Mouse (Mus musculus): ENCODE data around the gene Tnrc6c.

The Tnrc6c gene

DNA sequence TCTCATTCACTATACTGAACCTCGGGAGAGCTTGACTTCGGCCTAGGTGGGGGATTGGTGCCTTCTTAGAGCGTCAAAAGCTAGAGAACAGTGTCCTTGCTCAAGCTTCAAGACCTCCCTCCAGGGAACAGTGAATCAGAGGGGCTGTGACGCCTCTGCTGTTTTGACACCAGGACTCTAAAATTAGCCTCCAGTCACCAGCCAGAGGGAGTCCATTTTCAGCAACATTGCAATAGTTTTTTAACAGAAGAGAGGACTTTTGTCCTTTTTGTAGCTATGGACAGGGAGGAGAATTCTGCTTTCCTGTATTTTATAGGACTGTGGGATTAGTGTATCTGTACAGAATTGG is 76.4 kb downstream of the Tnrc6c start:
- no peak for DNase-seq

DNA sequence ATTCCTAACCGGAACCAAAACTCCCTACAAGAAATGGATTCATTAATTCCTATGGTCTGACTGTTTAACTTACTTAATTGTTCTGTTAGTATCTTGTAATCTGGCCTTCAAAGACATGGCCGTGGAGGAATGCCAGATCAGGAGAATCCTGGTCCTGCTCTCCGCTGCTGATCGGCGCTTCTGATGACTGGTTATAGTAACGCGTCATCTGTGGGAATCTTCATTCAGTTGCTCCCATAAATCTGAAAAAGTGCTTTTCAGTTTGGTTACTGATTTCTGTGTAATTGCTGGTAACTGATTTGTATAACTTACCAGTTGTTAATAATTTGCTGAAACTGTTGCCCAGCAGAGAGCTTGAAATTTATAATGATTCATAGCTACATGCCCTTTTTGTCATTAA is 77.4 kb downstream of the Tnrc6c start:
- DNase-seq = no peak

DNA sequence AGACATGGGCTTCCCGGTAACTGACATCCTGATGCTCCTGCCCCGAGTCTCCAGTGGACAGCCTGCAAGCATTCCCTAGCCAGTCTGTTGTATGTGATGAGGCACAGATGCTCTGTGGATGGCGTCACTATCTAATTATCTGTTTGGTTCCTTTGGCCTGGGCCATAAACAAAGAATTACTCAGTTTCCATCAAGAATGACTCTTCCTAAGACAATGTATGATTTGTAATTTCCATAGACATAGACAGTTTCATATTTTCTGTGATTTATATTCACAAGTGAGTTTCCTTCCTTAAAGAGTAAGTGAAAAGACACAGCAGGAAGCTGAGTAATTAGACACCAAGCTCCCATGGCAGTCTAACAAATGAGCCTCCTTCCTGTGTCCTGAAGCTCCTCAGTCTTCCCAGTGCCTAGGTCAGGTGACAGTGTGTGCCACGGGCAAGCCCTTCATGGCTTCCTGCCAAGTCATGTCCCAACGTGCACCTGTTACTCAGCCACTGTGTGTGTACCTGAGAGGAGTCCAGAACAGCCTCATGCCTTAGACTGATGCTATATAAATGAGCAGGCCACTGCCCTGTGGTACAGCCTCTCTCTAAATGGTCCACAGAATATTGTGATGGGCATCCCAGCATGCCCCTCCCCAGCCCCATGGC is 82.1 kb downstream of the Tnrc6c start:
- peak; percentile 49 to 62 for DNase-seq

DNA sequence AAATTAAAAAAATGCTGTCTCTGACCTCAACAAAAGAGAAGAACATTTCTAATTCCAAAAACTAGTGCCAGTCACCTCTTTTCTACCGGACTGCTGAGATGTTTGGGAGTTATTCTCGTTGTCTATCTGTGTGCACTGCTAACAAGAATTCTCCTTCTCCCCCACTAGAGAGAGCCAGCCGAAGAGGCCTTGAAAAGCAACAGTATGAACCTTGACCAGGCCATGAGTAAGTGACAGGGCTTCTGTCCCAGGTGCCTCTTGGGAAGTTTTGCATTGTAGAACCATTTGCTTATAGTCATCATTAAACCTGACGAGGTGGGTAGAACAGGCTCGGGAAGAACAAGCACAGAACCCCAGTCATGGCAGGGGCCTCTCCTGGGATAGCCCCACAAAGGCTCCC is 84.0 kb downstream of the Tnrc6c start:
- DNase-seq = no peak

DNA sequence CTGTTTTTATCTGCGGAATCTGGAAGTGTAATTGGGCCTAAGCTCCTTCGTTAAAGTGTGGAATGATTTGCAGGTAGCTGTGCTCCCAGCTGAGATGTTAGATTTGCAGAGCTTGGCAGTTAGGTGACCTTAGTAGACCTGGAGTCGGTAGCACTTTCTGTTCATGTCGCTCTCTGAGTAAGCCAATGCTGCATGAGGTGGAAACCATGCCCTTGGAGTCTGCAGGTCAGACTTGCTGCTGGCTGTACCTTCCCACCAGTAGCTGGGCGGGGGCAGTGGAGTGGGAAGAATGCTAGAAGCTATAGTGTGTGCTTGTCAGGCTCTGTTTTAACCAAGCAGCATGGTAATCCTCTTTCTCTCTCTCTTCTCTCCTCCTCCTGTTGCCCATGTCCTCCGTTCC is 87.0 kb downstream of the Tnrc6c start:
- no peak for DNase-seq

DNA sequence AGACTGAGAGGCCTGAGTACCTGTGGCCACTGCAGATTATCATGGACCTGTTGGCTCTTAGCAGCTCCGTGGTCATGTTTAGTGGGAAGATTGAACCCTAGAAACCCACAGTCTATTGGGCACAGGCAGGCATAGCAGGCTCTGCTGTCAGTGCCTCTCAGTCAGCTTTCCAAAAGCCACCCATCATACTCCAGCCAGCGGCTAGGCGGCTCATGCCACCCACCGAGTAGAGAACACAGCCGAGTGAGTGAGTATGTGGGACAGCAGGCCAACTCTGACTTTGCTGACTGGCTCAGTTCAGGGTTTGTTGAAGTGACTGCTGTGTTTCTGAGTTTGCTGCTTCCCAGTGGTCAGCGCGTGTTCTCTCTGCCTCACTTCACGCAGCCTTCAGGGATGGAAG is 88.2 kb downstream of the Tnrc6c start:
- DNase-seq = no peak

DNA sequence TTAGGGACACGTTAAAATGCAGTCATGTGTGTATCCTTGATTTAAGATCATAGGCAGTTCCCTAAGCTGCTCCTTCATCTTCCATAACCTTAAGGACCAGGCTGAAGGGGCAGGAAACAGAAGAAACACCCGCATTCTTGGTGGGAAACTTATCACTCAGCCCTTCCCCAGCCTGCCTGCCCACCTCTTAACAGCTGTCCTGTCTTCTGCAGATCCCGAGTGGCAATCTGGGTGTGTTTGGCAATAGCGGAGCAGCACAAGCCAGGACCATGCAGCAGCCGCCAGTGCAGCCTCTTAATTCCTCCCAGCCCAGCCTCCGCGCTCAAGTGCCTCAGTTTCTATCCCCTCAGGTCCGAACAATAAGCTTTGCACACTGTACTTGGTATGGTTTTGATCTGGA is 88.6 kb downstream of the Tnrc6c start:
- DNase-seq = no peak

DNA sequence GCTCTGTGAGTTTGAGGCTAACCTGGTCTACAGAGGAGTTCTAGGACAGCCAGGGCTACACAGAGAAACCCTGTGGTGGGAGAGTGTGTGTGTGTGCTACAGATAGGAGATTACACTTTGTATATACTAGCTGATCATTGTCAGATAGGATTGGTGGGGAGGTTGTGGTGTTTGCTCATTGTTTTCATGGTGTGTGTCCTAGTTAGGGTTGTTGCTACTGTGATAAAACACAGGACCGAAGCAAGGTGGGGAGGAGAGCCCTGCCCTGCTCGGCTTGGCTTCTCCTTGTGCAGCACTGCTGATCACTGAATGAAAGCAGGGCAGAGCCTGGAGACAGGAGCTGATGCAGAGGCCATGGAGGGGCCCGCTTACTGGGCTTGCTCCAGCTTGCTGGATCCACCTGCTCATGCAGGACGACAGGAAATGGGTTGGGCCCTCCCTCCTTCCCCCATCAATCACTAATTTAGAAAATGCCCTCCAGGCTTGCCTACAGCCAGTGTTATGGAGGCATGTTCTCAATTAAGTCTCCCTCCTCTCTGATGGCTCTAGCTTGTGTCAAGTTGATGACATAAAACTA is 89.5 kb downstream of the Tnrc6c start:
- DNase-seq = no peak

DNA sequence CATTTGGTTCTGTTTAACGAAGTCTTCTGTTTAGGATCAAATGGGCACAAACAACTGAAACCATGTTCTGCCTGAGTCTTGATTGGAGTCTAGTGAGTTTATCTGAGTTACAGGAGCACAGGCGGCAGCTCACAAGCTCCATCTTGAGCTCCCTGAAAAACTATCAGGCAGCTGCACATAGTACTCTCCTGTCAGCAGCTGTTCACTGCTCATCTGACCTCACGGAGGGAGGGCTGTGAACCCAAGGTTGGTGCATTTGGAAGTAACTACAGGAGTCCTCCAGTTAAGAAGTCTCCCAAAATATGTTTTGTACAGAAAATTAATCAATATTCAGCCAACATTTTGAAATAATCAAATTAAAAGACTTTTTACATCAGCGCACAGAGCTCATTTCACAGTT is 94.5 kb downstream of the Tnrc6c start:
- DNase-seq = no peak

DNA sequence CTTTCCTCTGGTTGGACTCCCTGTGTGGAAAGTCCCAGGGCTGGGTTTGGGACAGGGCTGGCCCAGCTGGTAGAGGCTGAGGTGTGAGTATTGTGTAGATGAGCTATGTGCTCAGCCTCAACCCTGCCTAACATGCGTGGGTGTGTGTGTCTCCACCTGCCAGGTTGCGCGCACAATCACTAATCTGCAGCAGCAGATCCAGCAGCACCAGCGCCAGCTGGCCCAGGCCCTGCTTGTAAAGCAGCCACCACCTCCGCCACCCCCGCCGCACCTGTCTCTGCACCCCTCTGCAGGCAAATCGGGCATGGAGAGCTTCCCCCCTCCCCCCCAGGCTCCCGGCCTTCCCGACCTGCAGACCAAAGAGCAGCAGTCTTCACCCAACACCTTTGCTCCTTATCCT is 95.3 kb downstream of the Tnrc6c start:
- no peak for DNase-seq

DNA sequence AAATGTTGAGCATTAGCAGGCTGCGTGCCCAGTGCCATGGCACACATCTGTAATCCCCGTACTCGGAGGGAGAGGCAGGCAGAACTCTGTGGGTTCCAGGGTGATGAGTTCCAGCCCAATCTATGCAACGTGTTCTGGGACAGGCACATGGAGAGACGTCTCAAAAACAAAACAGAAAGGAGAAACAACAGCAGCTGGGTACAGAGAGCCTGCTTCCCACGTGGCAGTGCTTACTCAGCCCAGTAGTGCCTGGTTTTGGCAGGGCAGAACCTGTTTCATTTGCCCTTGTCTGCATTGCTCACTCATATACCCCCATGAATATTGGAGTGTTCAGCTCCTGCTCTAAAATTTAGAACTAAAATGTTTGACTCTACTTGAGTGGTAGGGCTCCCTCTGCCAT is 97.5 kb downstream of the Tnrc6c start:
- DNase-seq = no peak

DNA sequence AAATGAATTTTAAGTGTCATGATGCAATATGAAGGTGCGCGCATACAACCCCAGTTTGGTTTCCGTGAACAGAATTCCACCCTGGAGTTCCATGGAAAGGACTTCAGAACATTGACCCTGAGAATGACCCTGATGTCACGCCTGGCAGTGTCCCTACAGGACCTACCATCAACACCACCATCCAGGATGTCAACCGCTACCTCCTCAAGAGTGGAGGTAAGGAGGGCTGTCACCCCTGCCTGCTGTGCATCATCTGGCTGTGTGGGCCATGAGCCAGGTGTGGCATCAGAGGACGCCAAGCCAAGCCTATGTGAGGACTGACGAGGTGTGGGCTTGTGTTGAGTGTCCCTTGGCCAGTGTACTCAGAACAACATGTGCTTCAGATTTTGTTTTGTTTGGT is 101.8 kb downstream of the Tnrc6c start:
- no peak for DNase-seq

DNA sequence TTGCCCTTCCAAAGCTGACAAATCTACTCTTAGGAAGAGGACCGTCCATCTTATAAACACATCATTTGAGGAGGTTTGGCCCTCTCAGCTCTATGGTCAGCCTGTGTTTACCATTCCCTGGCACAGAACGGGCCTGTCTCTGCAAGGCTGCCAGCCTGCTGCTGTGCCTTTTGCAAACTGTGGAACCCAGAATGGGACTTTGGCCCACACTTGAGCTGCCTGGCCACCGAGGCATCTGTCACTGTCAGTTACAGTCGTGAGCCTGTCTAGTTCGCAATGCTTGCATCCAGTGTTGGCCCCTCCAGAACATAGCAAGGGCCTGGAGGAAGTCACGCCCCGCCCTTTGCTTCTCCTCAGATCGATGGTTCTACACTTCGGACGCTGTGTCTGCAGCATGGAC is 105.2 kb downstream of the Tnrc6c start:
- peak; percentile 71 to 76 for DNase-seq

DNA sequence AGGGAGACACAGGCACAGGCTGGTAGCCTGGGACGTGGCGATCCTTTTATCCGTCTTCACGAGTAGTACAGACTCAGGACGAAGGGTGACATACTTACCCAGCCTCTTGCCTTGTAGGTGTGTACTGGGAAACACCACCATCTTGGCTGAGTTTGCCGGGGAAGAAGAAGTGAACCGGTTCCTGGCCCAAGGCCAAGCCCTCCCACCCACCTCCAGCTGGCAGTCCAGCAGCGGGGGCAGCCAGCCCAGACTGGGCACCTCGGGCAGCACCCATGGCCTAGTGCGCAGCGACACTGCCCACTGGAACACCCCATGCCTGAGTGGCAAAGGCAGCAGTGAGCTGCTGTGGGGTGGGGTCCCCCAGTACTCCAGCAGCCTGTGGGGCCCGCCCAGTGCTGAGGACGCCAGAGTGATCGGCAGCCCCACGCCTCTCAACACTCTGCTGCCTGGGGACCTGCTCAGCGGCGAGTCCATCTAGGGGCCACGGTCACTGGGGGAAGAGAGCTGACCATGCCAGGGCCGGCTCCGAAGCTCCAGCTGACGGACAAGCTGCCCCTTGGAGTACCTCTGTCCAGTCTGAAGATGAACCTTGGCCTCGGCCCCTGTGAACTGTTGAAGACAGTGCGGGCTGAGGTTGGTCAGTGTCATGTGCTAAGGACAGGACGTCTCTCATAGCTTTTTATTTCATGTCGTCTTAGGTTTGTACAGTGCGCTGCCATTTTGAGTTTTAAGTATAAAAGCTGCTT is 106.5 kb downstream of the Tnrc6c start:
- DNase-seq = peak; percentile 54 to 59

DNA sequence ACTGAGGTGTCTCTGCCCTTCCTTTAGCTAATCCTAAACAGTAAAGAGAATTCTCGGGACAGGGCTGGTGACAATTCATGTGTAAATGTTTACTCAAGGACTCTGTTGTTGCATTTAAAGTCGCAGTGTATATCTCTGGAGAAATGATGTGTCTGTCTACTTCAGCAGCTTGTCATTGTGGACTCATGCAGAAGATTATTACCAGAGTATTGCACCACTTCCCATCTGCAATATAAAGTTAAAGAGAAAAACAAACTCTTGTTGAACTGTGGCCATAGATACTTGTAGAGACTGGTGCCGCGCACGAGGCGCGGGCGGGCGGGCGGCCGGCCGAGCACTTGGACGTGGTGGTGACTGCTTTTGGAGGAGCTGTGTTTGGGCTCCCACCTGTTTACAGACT is 107.7 kb downstream of the Tnrc6c start:
- DNase-seq = no peak

DNA sequence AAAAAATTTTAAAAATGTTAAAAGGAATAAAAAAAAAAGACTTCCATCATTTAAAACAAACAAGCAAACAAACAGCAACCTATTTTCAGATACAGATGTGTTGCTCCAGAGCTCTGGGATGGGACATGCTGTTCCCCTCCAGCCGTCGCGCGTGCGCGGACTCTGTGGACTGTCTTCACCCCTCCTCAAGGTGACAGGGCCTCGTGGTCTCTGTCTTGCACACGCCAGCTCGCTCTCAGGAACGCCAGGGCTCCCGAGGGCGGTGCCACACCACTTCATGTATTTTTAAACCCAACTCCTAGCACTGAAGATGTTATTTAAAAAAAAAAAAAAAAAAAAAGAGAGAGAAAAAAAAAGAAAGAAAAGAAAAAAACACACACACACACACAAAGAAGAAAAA is 108.2 kb downstream of the Tnrc6c start:
- DNase-seq = no peak

DNA sequence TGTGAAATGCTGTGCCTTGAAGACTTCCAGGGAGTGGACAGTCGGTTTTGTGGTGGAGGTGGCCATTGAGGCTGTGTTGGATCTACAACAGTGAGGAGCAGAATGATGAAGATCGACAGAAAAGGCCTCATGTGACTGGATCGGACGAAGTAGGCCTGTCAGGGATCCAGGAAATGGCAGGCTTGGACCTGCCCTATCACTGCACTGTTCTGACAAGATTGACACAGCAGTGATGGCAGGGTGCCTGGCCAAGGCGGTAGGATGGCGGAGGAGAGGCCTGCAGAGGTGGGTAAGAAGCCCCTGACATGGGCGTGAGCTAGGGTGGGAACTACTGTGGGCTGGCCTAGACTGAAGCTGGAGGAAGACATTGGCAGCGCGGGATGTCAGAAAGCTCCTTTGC is 110.2 kb downstream of the Tnrc6c start:
- DNase-seq = no peak

DNA sequence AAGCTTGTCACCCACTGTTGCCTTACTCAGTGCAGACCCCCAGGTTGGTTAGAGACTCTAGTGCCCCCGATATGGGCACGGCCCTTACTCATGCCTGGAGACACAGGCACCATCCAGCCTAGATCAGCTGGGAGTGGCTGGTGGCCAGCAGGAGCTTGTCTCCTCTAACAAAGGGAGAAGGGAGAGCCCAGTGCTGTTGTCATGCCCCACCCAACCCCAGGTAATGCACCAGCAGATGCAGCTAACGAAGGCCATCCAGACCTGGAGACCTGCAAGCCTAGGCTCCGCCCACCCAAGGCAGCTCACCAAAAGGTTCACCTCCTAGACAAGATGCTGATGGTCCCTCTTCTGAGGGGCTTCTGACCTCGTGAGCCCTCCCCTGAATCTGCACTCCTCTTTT is 111.3 kb downstream of the Tnrc6c start:
- DNase-seq = no peak

DNA sequence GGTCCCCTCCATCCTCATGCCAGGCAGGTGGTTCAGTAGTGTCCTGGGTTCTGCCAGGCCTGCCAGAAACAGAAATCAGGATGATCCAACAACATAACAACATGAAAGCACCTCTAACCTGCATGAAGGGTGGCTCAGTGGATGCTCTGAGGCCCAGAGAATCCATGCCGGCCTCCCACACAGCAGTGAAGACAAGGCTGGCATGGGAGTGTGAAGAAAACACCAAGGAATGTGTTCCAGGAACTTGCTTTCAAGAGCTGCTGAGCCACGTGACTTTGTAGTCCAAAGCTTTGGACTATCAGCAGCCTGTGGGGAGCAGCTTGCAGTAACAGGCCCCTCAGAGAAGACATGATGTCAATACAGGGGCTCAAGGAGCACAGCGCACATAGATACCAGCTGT is 112.2 kb downstream of the Tnrc6c start:
- DNase-seq = no peak

DNA sequence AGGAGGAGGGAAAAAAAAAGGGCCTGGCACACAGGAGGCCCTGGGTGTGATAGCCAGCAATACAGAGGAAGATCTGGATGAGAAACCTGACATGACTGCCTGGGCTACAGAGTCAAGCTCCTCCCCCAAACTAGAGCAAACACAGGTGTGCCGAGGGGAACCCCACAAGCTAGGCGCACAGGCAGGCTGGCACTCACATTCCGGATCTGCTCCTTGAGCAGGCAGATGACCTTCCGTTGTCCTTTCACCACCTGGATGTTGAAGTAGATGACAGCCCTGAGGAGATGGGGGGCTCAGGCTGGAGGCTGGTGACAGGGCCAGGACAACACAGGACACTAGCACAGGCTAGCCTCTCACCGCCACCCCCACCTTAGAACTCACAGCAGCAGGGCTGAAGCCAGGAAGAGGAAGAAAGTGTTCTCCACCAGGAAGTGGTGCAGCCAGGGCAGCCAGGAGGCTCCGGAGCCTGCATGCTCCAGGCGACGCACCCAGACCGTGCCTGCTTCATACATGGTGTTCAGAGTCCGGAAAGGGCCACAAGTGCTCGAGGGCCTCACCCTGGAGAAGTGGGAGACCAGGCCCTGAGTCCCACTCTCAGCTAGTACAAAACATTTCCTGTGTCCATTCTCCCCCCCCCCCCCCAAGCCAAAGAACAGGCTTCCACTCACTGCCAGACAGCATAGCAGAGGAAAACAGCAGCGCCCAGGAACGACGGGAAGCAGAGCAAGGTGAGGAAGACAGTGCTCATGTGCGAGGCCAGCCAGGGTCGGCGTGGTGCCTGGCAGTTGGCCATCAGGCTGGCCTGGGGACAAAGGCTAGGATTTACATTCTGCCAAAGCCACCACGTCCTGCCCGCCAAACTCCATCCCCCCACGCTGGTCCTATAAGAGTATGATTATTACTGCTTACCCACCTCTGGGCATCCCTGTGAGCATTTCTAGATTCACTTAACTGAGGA is 114.9 kb downstream of the Tnrc6c start:
- DNase-seq = peak; percentile 77 to 79

DNA sequence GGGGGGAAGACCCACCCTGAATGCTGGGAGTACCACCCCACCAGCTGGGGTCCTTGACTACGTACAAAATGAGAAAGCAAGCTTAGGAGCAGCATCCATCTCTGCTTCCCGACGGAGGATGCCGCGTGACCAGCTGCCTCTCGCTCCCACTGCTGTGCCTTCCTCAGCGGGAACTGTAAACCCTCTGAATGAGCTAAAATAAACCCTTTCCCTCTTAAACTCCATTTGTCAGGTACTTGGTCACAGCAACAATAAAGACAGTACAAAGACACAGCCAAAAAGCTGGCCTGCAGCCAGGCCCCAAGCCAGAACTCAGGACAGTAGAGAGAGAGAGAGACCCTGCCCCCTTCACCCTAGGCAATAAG is 115.6 kb downstream of the Tnrc6c start:
- DNase-seq = peak in 1 of 2 experiments; percentile 46

DNA sequence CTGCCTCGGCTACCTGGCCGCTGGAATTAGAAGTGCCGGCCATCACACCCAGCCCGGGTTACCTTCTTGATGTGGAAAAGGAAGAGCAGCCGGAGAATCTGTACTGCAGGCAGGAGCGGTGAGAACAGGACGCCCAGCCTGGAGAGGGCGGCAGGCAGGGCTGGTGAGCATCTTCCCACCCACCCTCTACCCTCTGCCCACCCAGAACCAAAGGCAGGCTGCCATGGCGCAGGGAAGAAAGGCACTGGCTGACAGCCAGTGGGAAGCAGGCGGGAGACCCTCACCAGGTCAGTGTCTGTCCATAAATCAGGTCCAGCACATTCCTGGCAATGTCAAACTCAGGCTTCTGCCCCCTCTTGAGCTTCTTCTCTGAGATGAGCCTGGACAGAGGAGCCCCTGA is 116.3 kb downstream of the Tnrc6c start:
- peak in 1 of 2 experiments; percentile 34 for DNase-seq

DNA sequence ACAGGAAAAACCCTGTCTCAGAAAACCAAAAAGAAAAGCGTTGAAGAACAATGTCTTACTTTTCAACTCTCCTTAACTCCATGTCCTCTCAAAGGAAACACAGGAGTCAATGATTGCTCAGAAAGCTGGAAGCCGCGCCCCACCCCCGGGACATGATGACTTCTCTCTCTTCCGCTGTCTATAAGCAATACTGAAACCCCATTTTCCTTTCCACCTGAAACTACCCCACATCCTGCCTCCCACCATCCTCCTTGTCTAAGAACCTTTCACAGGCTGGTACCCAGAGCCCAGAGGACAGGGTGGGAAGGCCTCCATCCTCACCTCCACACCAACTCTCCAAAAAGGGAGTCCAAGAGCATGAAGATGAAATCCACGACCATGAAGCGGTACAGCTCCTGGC is 118.3 kb downstream of the Tnrc6c start:
- no peak for DNase-seq
